Mouse (Mus musculus) left cerebral cortex, postnatal 10 days (tissue): Measurements from ENCODE around the gene Npas3. TPM values are rescaled to one million over a fixed set of nuclear protein-coding genes. Genes with fewer than 3 reads are reported as not detected.

ENCODE experiments used
- DNase-seq, 2 experiments: peaks; one replicate each; pipeline ENCODE4 v3.0.0; 2021 to 2022; ENCODE audit warnings: low spot score in 2 of 2, mixed read lengths in 1 of 2; ENCODE audit errors: extremely low spot score in 1 of 2
- intact Hi-C: fragments of 180-260 bp; cut with DNase I; formaldehyde crosslinking; loops from one replicate; pipeline ENCODE4 v1.15.1; 2025
- total RNA-seq, 2 experiments: library from RNA; stranded (reverse); gene quantifications; 2 replicates each; pipeline ENCODE4 v1.2.3; 2021

The Npas3 gene
- total RNA-seq, 2 experiments from 2014 or later: 32.8 to 33.8 TPM

DNA sequence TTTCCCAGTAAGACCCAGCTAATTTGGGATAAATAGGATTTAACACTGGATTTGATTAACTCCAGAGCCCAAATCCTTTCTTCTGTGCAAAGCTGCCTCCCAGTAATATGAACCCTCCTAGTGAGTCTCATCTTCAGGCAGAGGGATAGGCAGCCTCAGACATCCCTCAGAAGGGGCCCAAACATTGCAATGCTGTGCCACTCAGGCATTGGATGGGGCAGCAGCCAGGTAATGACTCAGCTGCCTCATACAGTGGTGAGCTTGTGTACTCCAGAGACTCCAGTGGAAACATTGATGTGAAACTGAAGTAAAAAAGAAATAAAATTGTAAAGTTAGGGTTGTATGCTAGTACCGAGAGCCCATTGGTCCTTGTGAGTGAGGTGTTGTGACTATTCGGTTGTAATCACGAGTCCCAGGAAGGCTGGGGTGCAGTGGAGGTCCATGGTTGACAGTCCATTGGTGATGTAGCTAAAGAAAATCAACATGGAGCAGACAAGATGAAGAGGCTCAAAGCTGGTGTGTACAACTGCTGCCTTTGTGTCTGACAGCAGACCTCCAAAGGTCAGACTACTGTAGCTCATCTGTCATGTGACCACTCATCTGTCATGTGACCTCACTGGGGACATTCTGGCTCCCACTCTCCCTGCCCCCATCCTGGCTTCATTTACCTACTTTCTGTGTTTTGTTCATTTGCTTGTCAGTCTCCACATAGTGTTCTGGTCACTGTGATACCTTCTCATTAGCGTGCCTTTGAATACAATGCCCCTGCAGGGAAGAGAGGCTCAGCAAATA is 383.0 kb downstream of the Npas3 start:
- no peak for DNase-seq
- intact Hi-C loops: no loop called here

DNA sequence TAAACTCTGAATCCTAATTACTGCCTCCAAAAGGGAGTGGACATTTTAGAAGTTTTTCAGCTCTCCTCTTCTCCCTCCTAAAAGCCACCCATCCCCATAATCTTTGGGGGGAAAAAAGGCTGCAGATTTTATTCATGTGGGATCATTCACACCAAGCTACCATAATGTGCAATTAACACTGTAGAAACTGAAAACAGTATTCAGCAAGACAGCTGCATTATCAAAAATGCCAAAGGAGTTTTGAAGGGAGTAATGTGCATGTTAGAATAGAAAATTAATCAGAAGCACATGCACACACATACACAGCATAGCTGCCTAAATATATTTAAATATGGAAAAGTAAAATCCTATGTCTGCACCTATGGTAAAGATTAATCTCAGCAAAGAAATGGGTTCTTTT is 390.1 kb downstream of the Npas3 start:
- no peak for DNase-seq

DNA sequence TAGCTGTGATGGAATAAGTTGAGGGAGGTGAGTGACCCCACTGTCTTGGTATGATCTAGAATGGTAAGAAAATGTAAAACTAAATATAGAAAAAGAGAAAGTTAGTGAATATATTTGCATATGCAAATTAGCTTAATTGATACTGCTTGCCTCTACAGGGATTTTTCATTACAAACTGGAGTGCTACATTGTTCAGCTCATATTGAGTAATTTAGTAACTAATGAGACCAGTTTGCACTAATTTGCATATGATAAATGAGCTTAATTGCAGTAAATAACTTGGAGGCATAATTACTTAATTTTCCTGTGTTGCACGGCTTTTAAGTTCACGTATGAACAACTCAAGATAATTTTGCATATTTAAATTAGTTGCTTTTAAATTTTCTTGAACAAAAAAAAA is 398.8 kb downstream of the Npas3 start:
- no peak for DNase-seq
- intact Hi-C loops: no loop called here

More for the DNA sequence above, 390.1 kb downstream of the Npas3 start:
- intact Hi-C loops: no loop called here

DNA sequence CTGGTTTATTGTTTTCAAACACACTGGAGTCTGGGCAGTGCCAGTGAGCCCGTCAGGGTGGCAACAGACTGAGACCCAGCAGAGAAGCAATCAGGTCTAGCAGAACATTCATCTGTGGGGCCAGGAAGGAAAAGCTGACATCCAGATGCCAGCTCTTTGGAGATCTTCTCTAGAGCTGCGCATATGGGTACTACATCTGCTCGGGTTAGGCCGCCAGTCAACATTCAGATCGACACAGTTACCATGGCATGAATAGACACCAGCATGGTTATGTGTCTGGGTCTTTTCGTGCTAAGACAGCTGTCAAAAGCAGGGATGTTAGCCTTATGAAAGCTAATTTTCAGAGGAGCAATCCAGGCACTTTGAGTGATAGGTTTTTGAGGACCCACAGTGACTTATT is 407.8 kb downstream of the Npas3 start:
- no peak for DNase-seq
- intact Hi-C loops: no loop called here

DNA sequence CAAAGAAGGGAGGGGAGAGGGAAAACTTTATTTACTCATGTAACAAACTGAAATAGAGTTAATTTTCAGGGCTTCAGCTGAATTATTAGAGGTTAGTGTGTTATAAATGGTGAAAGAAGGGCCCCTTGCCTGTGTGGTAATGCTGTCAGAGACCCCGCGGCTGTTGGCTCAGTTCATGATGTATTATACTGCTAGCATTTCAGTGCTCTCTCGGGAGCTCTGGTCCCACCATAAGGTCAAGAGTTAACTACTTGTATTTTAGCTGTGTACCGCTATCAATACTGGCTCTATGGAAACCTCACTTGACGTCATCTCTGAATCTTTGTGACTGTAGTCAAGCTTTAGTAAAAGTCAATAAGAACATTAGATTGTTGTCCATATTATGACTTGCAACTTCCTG is 415.6 kb downstream of the Npas3 start:
- DNase-seq: no peak
- intact Hi-C loops: no loop called here

DNA sequence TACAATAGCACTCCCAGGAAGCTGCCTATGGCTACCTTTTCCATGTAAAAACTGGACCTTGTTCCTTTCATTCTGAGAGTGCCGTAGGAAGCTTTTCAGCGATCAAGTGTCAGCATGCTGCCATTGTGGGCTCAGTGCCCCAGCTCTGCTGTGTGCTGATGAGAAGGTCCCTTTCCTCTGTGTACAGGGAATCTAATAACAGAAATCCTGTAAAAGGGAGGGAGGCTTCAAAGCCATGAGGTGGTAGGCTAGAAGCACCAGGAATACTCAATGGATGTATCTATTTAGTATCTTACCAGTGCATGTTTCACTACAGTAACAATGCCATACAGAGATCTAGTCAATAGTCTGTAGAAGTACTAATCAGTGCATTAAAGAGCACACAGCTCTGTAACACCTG is 423.4 kb downstream of the Npas3 start:
- intact Hi-C loops: no loop called here
- DNase-seq: no peak

DNA sequence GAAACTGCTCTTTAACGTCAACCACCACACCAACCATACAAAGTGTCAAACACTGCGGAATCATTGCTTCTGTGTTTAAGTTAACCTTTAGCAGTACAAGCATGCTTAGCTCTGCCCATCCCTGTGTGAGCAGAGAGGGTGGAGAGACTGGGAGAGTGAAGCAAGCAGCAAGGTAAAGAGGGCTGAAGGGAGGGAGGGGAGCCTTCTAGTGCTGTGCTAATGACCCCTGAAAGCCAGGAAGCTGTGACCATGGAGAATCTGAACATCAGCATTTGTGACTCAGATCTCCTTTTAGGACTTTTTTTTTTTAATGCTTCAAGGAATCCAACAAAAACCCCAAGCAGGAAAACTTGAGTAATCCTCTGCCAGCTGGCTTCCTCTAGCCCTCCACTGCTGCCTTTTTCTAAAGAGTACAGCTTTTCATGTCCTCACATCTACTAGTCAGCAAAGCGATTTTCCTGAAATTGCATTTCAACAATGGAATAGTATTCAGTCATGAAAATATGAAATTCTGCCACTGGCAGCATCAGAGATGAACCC is 428.7 kb downstream of the Npas3 start:
- intact Hi-C loops: no loop called here
- DNase-seq: peak in 1 of 2 experiments; percentile 27

DNA sequence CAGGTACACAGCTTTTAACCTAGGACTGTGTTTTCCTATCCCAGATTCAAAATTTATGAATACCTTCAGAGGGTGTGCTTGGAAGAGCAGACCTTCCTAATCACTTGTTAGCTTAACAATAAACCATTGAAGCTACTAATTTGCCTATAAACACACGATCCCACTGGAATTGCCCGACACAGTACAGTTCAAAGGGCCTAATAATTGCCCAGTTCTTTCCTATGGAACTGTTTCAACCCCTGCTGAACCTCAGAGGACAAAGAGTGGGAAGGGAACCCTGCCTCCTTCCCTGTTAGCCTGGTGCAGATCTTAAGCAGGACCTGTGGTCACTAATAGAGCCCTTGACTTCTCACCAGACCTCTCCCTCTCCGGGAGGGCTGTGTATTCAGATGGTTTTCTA is 429.7 kb downstream of the Npas3 start:
- intact Hi-C loops: no loop called here

DNA sequence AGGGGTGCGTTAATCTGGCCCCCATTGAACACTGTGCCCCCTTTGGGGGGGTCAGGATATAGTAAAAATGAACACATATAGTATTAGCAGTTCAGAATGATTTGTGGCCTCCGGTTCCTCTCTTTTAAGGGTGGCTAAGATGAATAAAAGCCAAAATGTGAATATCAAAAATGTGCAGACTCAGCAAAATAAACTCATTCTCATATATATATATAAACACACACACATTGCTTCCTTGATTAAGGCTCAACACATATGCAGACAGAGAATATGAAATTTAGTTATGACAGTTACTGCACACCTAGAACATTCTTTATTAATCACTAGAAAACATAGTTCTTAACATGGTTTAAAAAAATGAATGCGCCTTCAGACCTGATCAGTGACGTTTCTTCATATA is 430.7 kb downstream of the Npas3 start:
- intact Hi-C loops: no loop called here

More for the DNA sequence above, 429.7 kb downstream of the Npas3 start:
- DNase-seq: no peak

DNA sequence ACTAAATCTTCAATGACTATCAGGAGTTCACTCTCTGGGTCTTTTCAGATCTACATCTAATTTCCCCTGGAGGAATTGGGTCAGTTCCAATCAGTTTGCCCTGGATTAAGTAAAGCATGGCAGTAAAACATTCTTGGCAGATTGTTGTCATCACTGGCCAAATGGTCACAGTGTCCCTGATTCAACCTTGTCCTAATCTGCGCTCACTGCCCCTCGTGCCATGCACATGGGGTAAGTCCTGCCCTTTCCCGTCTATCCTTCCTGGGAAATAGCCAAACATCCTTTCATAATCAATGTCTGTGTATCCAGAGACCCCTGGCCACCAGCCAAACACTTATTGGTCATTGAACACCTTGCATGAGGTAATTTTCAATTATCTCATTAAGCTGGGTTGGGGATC is 432.0 kb downstream of the Npas3 start:
- peak in 1 of 2 experiments; percentile 23 for DNase-seq
- intact Hi-C loops: no loop called here

More for the DNA sequence above, 430.7 kb downstream of the Npas3 start:
- no peak for DNase-seq

DNA sequence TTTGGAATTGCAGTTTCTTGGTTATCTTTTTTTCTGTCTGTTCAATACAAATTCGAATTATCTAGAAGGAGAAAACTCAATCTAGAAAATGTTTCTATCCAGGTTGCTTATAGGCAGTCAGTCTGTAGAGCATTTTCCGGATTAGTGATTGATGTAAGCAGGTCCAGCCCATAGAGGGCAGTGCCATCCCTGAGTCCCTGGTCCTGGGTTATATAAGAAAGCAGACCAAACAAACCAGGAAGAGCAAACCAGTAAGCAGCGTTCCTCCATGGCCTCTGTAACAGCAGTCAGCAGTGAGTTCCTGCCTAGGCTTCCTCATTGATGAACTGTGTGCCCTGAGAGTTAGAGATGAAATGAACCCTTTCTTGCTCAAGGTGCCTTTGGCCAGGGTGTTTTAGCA is 433.6 kb downstream of the Npas3 start:
- no peak for DNase-seq
- intact Hi-C loops: no loop called here

DNA sequence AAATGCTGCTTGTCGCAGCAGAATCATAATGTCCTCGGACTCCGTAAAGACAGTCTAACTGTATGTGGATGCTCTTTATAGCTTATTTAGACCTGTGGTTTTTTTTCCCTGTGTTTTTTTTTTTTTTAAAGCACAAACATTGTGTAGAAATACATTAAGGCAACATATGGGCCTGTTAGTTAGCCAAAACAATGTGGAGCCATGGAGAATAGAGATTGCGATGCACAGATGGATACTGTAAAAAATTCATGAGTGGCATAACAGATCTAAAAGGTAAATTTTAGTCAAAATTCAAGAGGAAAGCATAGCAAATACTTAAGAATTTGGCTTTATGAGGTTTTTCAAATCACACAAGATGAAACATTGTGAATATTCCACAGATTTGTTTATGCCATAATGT is 444.0 kb downstream of the Npas3 start:
- DNase-seq: no peak
- intact Hi-C loops: no loop called here

DNA sequence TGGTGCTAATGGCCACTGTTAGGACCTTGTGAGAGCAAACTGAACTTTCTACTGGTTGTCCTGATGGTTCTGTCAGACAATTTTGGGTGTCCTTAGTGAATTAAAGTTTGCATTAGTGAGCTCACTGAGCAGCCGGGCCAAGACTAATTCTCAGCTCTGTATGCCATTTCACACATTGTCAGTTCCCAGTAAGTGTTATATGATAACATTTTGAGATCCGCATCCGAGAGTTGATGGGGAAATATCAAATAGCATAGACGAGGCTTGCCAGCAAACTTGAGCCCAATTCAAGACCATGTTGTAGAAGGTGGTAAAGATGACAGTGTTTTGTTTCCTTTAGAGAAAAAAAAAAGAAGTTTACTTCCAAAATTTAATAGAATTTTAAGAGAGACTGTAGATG is 445.9 kb downstream of the Npas3 start:
- no peak for DNase-seq
- intact Hi-C loops: no loop called here

DNA sequence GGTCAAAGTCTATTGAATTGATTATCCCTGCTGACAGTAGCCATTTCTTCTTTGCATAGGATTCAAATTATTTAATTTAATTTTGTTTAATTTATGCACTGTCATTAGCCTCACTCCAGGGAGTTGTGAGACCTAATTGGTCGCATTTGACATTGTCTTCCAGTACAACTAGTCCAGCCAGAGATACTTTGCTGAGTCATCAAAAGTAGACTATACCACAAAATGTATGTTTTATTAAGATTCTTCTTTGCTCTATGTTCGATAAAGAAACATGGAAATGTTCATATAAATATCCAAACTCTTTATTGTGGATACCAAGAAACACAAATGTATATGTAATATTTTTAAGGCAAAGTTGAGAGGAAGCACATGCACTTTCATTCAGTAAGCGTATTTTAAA is 446.8 kb downstream of the Npas3 start:
- no peak for DNase-seq
- intact Hi-C loops: no loop called here

DNA sequence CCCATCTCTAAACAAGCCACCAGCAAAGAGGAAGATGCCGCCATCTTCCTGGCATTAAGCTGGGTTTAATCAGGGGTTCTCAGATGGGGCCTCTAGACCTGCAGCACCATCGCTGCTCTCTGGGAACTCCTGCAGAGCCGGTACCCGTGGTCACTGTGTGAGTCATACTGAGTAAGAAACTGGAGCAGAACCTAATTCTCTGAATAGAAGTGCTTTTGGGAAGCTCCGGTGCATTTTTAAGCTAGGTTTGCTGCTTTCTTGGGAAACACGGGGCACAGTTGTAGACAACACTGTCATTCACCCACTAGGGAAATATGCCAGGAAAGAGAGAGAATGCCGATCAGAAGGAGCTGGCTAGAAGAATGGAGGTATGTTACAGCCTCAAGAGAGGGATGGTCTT is 449.2 kb downstream of the Npas3 start:
- no peak for DNase-seq

DNA sequence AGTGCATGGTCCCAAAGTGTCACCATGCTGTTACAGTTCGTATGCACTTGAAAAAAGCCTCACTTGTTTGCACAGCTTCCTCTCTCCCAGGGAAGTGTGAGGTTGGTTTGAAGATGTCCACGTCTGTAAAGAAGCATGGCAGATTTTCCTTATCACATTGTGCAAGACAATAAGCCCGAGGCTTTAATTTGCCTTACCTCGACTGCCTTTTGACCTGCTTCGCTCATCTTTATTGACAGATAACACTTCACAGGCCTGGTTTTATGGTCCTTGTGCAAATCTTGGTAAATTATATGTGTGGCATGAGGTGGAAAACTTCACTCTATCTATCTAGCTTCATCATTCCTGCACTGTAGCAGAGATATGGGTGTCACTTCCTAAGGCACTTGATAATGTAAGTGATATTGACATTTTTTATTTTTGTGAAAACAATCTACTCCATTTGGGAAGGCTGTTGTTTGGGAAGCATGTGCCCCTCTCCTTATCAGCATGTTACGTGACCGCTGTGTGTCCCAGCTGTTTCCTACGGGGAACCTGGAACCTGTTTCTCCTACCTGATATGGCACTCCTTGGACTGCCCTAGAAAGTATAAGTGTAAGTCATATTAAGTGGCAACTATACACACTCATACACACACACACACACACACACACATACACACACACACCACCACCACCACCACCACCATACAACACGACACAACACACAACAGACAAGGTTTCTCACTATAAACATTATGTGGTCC is 450.2 kb downstream of the Npas3 start:
- intact Hi-C loops: no loop called here
- DNase-seq: no peak

More for the DNA sequence above, 449.2 kb downstream of the Npas3 start:
- intact Hi-C loops: no loop called here

DNA sequence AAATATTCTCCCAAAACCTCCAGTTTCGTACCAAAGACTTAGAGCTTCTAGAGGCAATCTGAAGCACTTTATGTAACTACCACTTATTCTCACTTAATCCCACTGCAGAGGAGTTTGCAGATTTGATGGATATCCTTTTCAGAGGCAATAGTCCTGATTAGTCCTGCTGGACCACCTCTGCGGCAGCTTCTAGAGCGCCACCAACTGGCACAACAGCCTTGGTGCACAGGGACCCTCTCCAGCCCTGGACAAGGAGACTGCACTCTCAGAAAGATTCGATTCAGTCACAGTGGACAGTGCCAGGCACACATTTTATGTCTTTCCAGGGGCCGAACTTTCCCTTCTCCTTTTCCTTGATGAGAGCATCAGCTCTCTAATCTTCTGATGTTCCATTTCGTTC is 471.4 kb downstream of the Npas3 start:
- intact Hi-C loops: no loop called here
- peak in 1 of 2 experiments; percentile 23 for DNase-seq

DNA sequence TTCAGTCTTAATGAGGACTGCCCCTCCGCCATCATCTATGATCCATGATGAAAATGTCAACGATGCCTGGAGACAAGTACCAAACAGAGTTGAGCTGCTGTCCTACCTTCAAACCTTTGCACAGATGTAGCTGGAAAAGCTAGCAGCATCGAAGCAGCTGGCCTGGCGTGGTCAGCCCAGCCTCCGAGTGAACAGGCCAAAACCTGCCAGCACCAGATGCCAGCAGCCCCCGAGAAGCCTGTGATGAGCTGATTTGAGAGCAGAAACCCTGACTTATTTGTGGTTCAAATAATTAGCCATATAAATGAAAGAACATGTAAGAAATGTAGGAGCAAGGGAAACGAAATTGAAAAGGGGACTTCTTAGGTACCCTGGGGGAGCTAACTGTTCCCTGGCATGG is 473.7 kb downstream of the Npas3 start:
- DNase-seq: no peak
- intact Hi-C loops: no loop called here

DNA sequence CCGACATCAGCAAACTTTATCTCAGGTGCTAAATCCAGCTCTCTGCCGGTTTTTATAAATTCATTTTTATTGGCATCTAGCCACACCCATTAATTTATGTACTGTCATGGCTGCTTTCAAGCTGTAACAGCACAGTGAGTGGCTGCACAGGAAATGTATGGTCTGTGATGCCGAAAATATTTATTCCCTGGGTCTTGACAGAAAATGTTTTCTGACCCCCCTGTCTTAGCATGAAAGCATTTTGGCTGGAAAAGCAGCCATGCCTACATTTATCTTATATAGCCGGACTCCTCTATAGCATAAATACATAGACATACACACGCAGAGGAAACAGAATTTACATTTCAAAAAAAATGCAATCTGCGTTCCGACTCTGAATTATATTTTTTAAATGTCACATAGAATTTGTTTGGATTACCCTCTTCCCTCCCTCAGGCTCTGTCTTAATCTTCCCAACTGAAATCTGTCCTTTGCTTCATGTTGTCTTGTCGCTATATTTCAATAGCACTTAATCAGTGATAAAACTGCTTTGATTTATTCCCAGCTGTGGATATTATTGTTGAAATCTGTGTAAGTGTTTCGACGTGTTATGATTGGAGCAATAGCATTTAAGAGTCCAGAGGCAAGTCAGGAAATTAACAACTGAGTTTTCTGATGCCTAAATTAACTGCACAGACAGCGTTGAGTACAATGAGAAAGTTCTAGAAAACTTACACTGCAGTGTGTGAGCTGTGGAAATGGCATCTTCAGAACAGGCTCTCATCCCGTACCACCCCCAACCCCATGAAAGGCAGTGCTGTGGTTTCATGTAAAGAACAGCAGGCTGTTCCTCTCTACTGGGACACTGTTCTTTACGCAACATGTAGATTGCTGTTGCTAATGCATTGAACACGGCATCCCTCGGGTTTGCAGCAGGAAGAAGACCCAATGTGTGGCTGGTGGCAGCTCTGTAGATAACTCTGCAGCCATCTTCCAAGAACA is 474.5 kb downstream of the Npas3 start:
- DNase-seq: no peak
- intact Hi-C loops: no loop called here
